ENCODE assay signal across 14 mouse cellular contexts in the genomic region with DNA sequence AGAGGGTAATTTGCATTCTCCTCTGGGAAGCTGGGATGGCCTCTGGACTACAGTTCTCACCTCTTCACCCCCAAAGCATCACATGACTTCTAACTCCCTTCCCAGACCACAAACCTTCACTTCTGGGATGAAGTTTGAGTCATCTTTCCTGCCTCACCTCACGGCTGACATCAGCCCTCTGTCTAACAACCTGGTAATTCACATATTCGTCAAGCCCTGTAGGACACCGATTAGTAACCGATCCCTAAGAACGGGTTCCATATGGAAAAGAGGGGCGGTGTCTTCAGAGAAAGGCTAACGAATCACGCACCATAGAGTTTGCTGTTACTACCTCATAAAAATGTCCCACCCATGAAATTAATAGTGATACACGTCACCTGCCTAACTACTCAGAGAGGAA.
"Had no signal": no experiment of that assay in that cellular context is flagged by ENCODE, and none has a peak within 500 bp of the region (broad histone marks: within the 10 kb centered on the region; RNA-seq: fewer than 3 reads in every experiment).

No protein-coding gene starts in this region.

- H3K4me3 ChIP-seq: liver, embryonic 13.5 days; midbrain, embryonic 12.5 days; myocyte; neural tube, embryonic 13.5 days; stomach, embryonic 15.5 days had no signal

- DNase-seq: left cerebral cortex, postnatal 4 days; liver, embryonic 13.5 days; lung, adult 2 months; lung, postnatal 14 days; lung, postnatal 4 days; retina, postnatal 1 day; right cerebral cortex, postnatal 25 days; spleen, adult 18-20 months; thymus, postnatal 25 days had no signal

- H3K36me3 ChIP-seq: liver, embryonic 13.5 days; midbrain, embryonic 12.5 days; neural tube, embryonic 13.5 days; stomach, embryonic 15.5 days had no signal

- H3K27ac ChIP-seq: liver, embryonic 13.5 days; midbrain, embryonic 12.5 days; neural tube, embryonic 13.5 days; stomach, embryonic 15.5 days had no signal

- ATAC-seq: midbrain, embryonic 16.5 days had no signal

- H3K4me2 ChIP-seq: liver, embryonic 13.5 days; midbrain, embryonic 12.5 days; neural tube, embryonic 13.5 days; stomach, embryonic 15.5 days had no signal

- H3K9ac ChIP-seq: liver, embryonic 13.5 days; midbrain, embryonic 12.5 days; neural tube, embryonic 13.5 days; stomach, embryonic 15.5 days had no signal

- H3K4me1 ChIP-seq: liver, embryonic 13.5 days; stomach, embryonic 15.5 days had no signal

- H3K9me3 ChIP-seq: liver, embryonic 13.5 days; midbrain, embryonic 12.5 days; neural tube, embryonic 13.5 days; stomach, embryonic 15.5 days had no signal
